Mouse (Mus musculus): Measurements from ENCODE around the gene Ccni.

DNA sequence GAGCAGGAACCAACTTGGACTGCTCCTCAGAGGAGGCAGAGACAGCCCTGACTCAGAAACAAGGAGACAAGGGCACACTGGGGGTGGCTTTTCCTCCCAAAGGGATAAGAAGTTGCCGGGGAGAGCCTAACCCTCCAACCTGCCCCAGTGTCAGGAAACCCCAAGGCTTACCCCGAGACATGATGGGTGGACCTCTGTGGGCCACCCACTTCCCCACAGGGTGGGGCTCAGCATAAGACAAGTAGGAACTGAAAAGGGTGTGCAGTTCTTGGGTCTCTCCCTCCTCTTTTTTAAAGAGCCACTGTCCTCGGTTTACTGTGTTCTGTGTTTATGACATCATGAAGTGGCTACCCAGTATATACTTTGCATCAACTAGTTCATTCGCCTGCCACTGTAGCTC, 53.8 kb downstream of the Ccni start:
- no peak for TF ChIP-seq GATA1 (IDR thresholded peaks at IDR 0.05; ENCODE audit: low read length)
- no peak for TF ChIP-seq TAL1 (IDR thresholded peaks at IDR 0.05; ENCODE audit: low read length)
